Mouse (Mus musculus) hindbrain, embryonic 15.5 days (tissue): ENCODE data around the gene Tbc1d10a. TPM values are rescaled to one million over a fixed set of nuclear protein-coding genes. Genes with fewer than 3 reads are reported as not detected.
"Not testable (repeated sequence)": the region's sequence is repeated elsewhere in the genome, so short reads cannot be mapped to it uniquely, and the experiment has no call there.

Experiments used
- ATAC-seq: fragments of 200-750 bp; cut with Nextera tagmentation; 2 replicates; pipeline ENCODE4 v1.8.0; 2017; ENCODE audit warnings: low read depth, moderate number of reproducible peaks, moderate TSS enrichment; ENCODE audit not compliant: low FRiP score
- H3K27ac ChIP-seq: fragments of 300-500 bp; sonication (generic); replicated peaks from 2 replicates; pipeline ENCODE4 v1.5.1; 2015; ENCODE audit warnings: mild to moderate bottlenecking, inconsistent platforms
- H3K27me3 ChIP-seq: fragments of 300-500 bp; sonication (generic); 2 replicates; pipeline ENCODE4 v1.6.1; 2015; ENCODE audit warnings: control low read depth, inconsistent platforms
- H3K36me3 ChIP-seq: fragments of 300-500 bp; sonication (generic); 2 replicates; pipeline ENCODE4 v1.6.1; 2015; ENCODE audit warnings: control low read depth, inconsistent platforms
- H3K4me1 ChIP-seq: fragments of 300-500 bp; sonication (generic); replicated peaks from 2 replicates; pipeline ENCODE4 v1.6.1; 2015; ENCODE audit warnings: control low read depth, inconsistent platforms
- H3K4me2 ChIP-seq: fragments of 300-500 bp; sonication (generic); 2 replicates; pipeline ENCODE4 v1.6.1; 2015; ENCODE audit warnings: moderate library complexity, mild to moderate bottlenecking, inconsistent platforms
- H3K4me3 ChIP-seq: fragments of 300-500 bp; sonication (generic); 2 replicates; pipeline ENCODE4 v1.5.1; 2015; ENCODE audit warnings: mild to moderate bottlenecking, inconsistent platforms
- H3K9ac ChIP-seq: fragments of 300-500 bp; sonication (generic); 2 replicates; pipeline ENCODE4 v1.6.1; 2015; ENCODE audit warnings: inconsistent platforms
- H3K9me3 ChIP-seq: fragments of 300-500 bp; sonication (generic); 2 replicates; pipeline ENCODE4 v1.6.1; 2016; ENCODE audit warnings: control low read depth, inconsistent platforms
- WGBS: fragments of 180-500 bp; shearing (Covaris S2); methylation state at CpG from one replicate; pipeline ENCODE4 v1.1.7; 2015; 5-methylcytosine and 5-hydroxymethylcytosine counted together
- polyA plus RNA-seq: library from polyadenylated mRNA; unstranded; fragments of >200 nt; fragmentation: Nextera tagmentation; extraction: Ambion mirVana; gene quantifications from 2 replicates; pipeline ENCODE4 v1.2.1, GENCODE M21; 2015

Tbc1d10a gene
- polyA plus RNA-seq, 1 experiment from 2014 or later: 38.1 TPM

DNA sequence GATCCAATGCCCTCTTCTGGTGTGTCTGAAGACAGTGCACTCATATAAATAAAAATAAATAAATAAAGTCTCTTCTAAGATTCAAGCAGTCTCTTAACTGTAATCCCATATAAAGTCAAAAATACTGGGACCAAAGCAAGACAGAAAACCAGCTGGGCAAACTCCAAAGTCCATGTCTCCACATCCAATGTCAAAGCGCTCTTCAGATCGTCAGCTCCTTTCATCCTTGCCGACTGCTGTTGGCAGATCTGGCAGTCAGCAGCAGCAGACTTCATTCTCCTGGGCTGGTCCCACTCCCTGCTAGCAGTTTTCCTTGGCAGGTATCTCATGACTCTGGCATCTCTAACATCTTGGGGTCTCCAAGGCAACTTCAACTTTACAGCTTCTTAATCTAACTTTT, 27.9 kb upstream of the Tbc1d10a start:
- Histone ChIP-seq H3K9ac (no peak overlapping the region), H3K4me1 (peaks cover 51% of the 10 kb centered on the region), H3K36me3 (peaks cover 14% of the 10 kb centered on the region), H3K4me2 (peak overlapping the region; percentile 91), H3K27ac (no peak overlapping the region), H3K27me3 (no peaks in the 10 kb centered on the region), H3K9me3 (no peaks in the 10 kb centered on the region), H3K4me3 (no peak overlapping the region)
- ATAC-seq: no peak
- WGBS: 86% methylated on average over 3 of the region's 3 CpGs

DNA sequence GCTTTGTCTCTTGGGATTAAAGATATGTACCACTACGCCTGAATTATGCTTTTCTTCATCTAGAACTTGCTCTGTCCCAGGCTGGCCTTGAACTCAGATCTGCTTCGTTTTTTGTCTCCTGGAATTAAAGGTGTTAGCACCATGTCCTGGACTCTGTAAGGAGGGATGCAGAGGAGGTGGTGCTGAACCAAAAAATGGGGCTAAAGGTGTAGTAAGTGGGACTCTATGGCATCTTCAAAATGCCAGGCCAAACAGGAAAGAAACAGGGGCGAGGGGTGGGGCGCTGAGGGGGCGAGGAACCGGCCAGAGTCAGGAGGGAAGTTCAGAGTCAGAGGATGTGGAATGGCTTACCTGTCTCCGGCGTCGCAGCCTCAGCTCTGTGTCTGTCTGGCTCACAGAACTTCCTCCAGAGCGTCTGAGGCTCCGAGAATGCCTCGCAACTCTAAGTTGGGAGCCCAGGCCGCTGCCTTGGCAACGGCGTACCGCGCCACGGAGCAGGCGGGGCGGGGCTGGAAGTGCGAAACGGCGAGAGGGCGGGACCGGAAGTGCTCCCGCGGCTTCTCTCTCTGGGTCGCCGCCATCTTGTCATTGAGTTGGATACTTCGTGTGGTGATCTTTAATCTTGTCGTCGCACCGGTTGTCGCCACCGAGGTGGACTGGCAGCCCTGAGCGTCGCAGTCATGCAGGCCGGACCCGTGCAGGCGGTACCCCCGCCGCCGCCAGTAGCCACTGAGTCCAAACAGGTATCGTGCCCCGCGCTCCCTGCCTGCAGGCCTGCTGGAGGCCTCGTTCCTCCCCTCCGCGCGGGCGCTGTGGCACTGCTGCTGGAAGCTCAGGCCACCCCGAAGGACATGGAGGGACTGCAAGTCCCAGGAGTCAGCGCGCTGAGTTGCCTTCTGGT, 26.5 kb upstream of the Tbc1d10a start, which contains the start of the genes Ccdc157 and Sf3a1:
Gene Ccdc157 (minus strand): TSS at position 486 of the 901 bp plus-strand sequence.
Gene Sf3a1 (plus strand): TSS at position 543 of the 901 bp plus-strand sequence.
- ATAC-seq: peak; percentile 98
- Histone ChIP-seq H3K4me1 (peaks cover 60% of the 10 kb centered on the region), H3K9ac (peak within 1 kb of the TSS; percentile 67), H3K4me3 (peak within 1 kb of the TSS; percentile 67), H3K9me3 (no peaks in the 10 kb centered on the region), H3K4me2 (peak within 1 kb of the TSS; percentile 91), H3K36me3 (peaks cover 27% of the 10 kb centered on the region), H3K27ac (peak within 1 kb of the TSS; percentile 91), H3K27me3 (no peaks in the 10 kb centered on the region)
- WGBS: 1% methylated on average over 54 of the region's 54 CpGs

DNA sequence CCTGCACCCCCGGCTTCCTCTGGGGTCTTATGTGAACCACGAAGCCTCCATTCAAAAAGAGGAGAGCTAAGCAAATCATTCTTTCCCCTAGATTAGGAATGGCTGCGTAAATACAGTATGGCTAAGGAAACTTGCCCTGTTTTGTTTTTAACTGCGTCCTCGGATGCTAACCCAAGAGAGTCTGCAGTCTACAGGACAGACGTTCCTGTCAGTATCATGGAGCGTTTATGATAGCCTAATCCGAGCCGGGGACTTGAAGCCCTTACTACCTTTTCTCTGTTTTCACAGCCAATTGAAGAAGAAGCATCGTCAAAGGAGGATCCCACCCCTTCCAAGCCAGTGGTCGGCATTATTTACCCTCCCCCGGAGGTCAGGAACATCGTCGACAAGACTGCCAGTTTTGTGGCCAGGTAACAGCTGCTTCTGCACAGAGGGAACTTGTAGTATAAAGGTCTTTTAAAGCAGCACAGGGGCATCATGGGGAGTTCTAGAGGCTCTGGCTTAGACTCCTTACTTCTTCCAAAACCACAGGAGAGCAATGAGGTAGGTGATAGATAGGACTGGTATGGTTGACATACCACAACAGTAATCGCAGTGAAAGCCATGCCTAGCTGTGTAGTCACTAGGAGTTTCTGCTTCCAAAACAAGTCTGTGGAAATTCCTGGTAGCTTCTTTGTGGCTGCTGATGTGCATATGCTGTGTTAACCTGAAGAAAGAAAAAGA, 25.7 kb upstream of the Tbc1d10a start:
- Histone ChIP-seq H3K36me3 (peaks cover 36% of the 10 kb centered on the region), H3K27me3 (no peaks in the 10 kb centered on the region), H3K4me3 (peak overlapping the region; percentile 67), H3K9me3 (no peaks in the 10 kb centered on the region), H3K4me2 (peak overlapping the region; percentile 91), H3K4me1 (peaks cover 60% of the 10 kb centered on the region), H3K9ac (peak overlapping the region; percentile 67), H3K27ac (peak overlapping the region; percentile 91)
- 7% methylated on average over 15 of the region's 15 CpGs for WGBS
- ATAC-seq: no peak

DNA sequence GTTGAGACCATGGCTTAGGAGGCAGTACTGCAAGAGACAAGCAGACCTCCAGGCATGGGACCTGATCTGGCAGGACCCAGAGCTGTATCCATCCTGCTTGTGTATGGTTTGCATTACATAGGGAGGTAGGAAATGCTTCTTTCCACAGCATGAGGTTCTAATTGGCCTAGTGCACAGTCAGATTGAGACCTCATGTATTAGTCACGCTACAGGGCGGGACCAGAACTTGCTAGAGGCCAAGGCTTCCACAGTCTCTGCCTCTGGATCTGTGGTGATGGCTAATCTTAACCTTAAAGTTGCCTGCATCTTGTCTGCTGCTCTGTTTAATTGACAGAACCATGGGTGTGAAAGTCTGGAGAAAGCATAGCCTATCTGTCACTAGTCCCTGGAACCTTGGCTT, 21.9 kb upstream of the Tbc1d10a start:
- no peak for ATAC-seq
- H3K36me3 ChIP-seq: peaks cover 72% of the 10 kb centered on the region
- no peak overlapping the region for H3K4me2 ChIP-seq
- no peaks in the 10 kb centered on the region for H3K9me3 ChIP-seq
- no peak overlapping the region for H3K9ac ChIP-seq
- H3K27ac ChIP-seq: no peak overlapping the region
- WGBS: 88% methylated on average over 2 of the region's 2 CpGs
- H3K4me3 ChIP-seq: no peak overlapping the region
- H3K27me3 ChIP-seq: no peaks in the 10 kb centered on the region
- peaks cover 39% of the 10 kb centered on the region for H3K4me1 ChIP-seq

DNA sequence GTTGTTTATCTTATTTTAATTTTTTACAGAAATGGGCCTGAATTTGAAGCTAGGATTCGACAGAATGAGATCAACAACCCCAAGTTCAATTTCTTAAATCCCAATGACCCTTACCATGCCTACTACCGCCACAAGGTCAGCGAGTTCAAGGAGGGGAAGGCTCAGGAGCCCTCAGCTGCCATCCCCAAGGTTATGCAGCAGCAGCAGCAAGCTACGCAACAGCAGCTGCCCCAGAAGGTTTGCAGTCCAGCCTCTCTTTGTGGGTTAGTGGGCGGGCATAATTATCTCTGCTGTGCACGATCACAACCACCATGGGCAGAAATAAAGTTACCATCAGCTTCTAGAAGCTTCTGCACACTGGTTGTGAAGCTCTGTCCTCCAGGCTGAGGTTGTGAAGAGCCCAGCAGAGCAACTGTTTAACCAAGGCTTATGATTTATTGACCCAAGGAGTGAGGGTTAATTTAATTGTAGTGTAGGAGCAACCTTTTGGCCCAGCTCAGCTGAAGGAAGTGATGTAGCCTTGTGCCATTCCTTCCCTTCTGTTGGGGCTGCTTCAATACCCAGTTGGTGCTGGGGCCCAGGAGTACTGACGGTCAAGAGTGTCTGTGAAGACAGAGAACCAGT, 20.0 kb upstream of the Tbc1d10a start:
- ATAC-seq: no peak
- H3K36me3 ChIP-seq: peaks cover 87% of the 10 kb centered on the region
- WGBS: 95% methylated on average over 7 of the region's 7 CpGs
- H3K4me2 ChIP-seq: no peak overlapping the region
- no peak overlapping the region for H3K9ac ChIP-seq
- no peaks in the 10 kb centered on the region for H3K9me3 ChIP-seq
- no peak overlapping the region for H3K27ac ChIP-seq
- no peak overlapping the region for H3K4me3 ChIP-seq
- peaks cover 29% of the 10 kb centered on the region for H3K4me1 ChIP-seq
- H3K27me3 ChIP-seq: no peaks in the 10 kb centered on the region

DNA sequence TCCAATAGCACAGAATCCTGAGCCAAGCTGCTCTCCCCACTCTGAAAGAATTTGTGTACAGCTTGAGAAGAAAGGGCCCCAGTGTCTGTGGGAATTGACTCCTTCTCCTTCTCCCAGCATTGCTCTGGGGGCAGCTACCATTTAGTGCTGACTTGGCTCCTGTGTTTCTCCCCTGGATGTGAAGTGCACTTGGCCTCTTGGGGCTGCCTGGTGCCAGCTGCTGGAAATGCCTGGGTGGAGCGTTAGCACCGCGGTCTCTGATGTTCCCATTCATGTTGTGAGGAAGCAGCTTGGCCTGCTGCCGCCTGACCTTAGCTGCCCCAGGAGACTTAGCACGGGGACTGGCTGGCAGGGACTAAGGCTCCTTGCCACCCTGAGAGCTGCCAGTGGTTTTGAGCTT, 12.0 kb upstream of the Tbc1d10a start:
- peak; percentile 80 for ATAC-seq
- peak overlapping the region; percentile 43; the same call in 1 of the 2 replicates for H3K27ac ChIP-seq
- H3K9me3 ChIP-seq: no peaks in the 10 kb centered on the region
- peaks cover 99% of the 10 kb centered on the region for H3K36me3 ChIP-seq
- no peak overlapping the region for H3K4me3 ChIP-seq
- H3K4me2 ChIP-seq: no peak overlapping the region
- H3K4me1 ChIP-seq: no peaks in the 10 kb centered on the region
- 75% methylated on average over 5 of the region's 5 CpGs for WGBS
- no peak overlapping the region for H3K9ac ChIP-seq
- no peaks in the 10 kb centered on the region for H3K27me3 ChIP-seq

DNA sequence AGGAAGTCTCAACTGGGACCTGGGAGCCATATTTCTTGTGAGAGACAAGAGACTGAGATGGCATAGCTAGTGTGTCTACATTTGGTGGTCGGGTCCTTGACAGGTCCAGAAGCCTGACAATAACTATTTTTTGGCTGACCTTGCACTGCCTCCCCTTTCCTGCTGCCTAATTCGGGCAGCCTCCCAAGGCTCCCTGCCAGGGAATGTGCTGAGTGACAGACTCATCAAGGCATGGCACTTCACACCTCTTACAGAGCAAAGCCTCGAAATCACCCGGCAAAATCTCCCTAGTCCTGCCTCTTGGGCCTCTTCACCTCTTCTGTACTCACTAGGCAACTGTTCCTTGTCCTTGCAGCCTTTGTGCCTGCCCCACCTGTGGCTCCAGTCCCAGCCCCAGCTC, 8.9 kb upstream of the Tbc1d10a start:
- Histone ChIP-seq H3K9me3 (no peaks in the 10 kb centered on the region), H3K27me3 (no peaks in the 10 kb centered on the region), H3K4me3 (no peak overlapping the region), H3K36me3 (peaks cover 98% of the 10 kb centered on the region), H3K4me2 (no peak overlapping the region), H3K4me1 (no peaks in the 10 kb centered on the region), H3K9ac (no peak overlapping the region), H3K27ac (no peak overlapping the region)
- no peak for ATAC-seq
- 85% methylated on average over 4 of the region's 4 CpGs for WGBS

DNA sequence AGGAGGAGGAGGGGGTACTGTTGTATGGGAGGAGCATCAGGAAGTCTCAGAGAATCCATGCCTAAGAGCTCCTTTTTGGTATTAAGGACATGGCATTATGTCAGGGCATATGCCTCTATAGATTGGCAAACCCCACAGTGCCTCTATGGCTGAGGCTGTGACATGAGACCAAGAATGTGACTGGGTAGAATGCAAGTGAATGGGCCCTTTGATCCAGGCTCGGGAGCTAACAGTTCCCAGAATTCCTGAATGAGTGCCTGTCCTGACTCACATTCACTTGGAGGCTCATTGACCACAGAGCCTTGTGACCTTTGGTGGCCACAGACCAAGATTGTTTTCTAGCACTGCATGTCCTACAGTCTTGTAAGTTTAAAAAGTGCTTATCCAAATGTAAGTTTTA, 4.5 kb upstream of the Tbc1d10a start:
- Histone ChIP-seq H3K9me3 (no peaks in the 10 kb centered on the region), H3K27me3 (no peaks in the 10 kb centered on the region), H3K36me3 (peaks cover 61% of the 10 kb centered on the region), H3K4me3 (no peak overlapping the region), H3K27ac (no peak overlapping the region), H3K9ac (no peak overlapping the region), H3K4me1 (peaks cover 2% of the 10 kb centered on the region; the same call in 1 of the 2 replicates), H3K4me2 (no peak overlapping the region)
- WGBS: 12% methylated on average over 1 of the region's 1 CpGs
- ATAC-seq: no peak

DNA sequence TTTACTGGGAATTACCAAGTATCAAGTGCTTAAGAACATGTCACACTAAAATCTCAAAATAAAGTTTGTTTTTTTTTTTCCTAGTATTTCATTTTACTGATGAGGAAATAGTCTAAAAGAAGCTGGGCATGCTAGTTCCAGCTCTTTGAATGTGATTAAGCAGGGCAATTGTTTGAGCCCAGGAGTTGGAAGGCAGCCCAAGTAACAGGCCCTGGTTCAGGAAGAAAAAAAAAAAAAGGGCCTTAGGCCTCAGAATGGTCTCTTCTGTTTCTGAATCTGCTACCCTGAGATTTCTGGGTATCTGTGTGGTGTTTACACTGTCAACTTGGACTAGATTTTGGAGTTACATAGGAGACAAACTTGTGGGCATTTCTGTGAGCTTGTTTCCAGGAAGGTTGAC, 3.1 kb upstream of the Tbc1d10a start:
- H3K9me3 ChIP-seq: no peaks in the 10 kb centered on the region
- H3K4me2 ChIP-seq: no peak overlapping the region
- H3K9ac ChIP-seq: no peak overlapping the region
- peaks cover 46% of the 10 kb centered on the region for H3K36me3 ChIP-seq
- H3K27ac ChIP-seq: peak overlapping the region; percentile 62
- peaks cover 17% of the 10 kb centered on the region for H3K4me1 ChIP-seq
- ATAC-seq: no peak
- no peak overlapping the region for H3K4me3 ChIP-seq
- H3K27me3 ChIP-seq: no peaks in the 10 kb centered on the region

DNA sequence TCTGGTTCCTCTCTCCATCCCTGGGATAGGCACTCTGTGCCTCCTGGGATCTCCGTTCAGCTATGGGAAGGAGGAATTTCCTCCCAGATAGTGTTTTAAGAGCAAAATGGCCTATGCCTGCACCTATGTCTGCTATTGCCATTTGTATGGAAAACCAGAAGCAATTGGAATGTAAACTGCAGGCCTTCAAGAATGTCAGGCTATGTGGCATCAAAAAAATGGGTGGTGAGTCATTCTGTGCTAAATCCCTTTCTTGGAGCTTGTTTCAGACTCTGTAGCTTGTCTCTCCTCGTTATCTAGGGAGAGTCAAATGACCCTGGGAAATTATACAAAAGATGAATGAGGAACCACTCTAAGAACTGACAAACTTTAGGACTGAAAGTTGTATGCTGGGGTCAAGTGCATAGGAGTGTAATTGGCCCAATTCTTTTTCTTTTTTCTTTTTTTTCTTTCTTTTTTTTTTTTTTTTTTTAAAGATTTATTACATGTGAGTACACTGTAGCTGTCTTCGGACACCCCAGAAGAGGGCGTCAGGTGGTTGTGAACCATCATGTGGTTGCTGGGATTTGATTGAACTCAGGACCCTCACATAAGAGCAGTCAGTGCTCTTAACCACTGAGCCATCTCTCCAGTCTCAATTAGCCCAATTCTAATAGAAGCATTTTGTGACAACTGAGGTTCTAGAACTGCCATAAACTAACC, 2.2 kb upstream of the Tbc1d10a start:
- no peak for ATAC-seq
- no peak overlapping the region for H3K4me3 ChIP-seq
- peak overlapping the region; percentile 35; the same call in 1 of the 2 replicates for H3K27ac ChIP-seq
- H3K27me3 ChIP-seq: no peaks in the 10 kb centered on the region
- H3K9ac ChIP-seq: no peak overlapping the region
- H3K36me3 ChIP-seq: peaks cover 37% of the 10 kb centered on the region
- no peaks in the 10 kb centered on the region for H3K9me3 ChIP-seq
- WGBS: 73% methylated on average over 4 of the region's 4 CpGs
- H3K4me1 ChIP-seq: peaks cover 18% of the 10 kb centered on the region
- H3K4me2 ChIP-seq: no peak overlapping the region

DNA sequence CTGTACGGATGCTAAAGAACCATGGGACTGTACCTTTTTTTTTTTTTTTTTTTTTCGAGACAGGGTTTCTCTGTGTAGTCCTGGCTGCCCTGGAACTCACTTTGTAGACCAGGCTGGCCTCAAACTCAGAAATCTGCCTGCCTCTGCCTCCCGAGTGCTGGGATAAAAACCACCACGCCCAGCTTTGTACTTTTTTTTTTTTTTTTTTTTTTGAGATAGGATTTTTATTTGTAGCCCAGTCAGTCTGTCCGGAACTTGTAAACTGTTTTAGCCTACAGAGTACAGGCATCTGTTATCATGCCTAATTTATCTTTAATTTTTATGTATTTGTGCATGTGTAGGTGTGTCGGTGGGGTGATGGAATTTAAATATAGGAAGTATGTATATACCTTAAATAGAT, 1.1 kb upstream of the Tbc1d10a start:
- Histone ChIP-seq H3K36me3 (peaks cover 26% of the 10 kb centered on the region), H3K4me1 (peaks cover 24% of the 10 kb centered on the region)
- not testable (repeated sequence) for H3K4me3 ChIP-seq, H3K9ac ChIP-seq, H3K27me3 ChIP-seq, H3K9me3 ChIP-seq, H3K4me2 ChIP-seq, H3K27ac ChIP-seq, ATAC-seq
- 94% methylated on average over 6 of the region's 6 CpGs for WGBS
